Mouse (Mus musculus) hindbrain, embryonic 14.5 days (tissue): Measurements from ENCODE around the gene Mybpc1. TPM values are rescaled to one million over a fixed set of nuclear protein-coding genes. Genes with fewer than 3 reads are reported as not detected.
A peak's percentile ranks its signal among the peaks of the same experiment; 100 is the strongest.
"Not testable (repeated sequence)": the region's sequence is repeated elsewhere in the genome, so short reads cannot be mapped to it uniquely, and the experiment has no call there.

ENCODE experiments used
- ATAC-seq: fragments of 200-750 bp; cut with Nextera tagmentation; 2 replicates; pipeline ENCODE4 v1.8.0; 2017; ENCODE audit warnings: moderate number of reproducible peaks, mild to moderate bottlenecking, moderate TSS enrichment, moderate library complexity; ENCODE audit not compliant: low FRiP score
- DNase-seq: peaks from one replicate; pipeline ENCODE4 v3.0.0-alpha.2; 2015; ENCODE audit warnings: low spot score
- H3K27ac ChIP-seq: fragments of 300-500 bp; sonication (generic); 2 replicates; pipeline ENCODE4 v1.5.1; 2014; ENCODE audit warnings: mild to moderate bottlenecking, moderate library complexity
- H3K27me3 ChIP-seq: fragments of 300-500 bp; sonication (generic); 2 replicates; pipeline ENCODE4 v1.6.1; 2014; ENCODE audit warnings: mild to moderate bottlenecking, low read length, mixed read lengths; ENCODE audit not compliant: control insufficient read depth, insufficient read depth
- H3K36me3 ChIP-seq: fragments of 300-500 bp; sonication (generic); replicated peaks from 2 replicates; pipeline ENCODE4 v1.6.1; 2014; ENCODE audit not compliant: control insufficient read depth, insufficient read depth
- H3K4me1 ChIP-seq: fragments of 300-500 bp; sonication (generic); replicated peaks from 2 replicates; pipeline ENCODE4 v1.6.1; 2014; ENCODE audit warnings: antibody characterized with exemption, low read length, mixed read lengths; ENCODE audit not compliant: control insufficient read depth, insufficient read depth
- H3K4me2 ChIP-seq: fragments of 300-500 bp; sonication (generic); replicated peaks from 2 replicates; pipeline ENCODE4 v1.6.1; 2014; ENCODE audit warnings: mild to moderate bottlenecking, moderate library complexity
- H3K4me3 ChIP-seq: fragments of 300-500 bp; sonication (generic); replicated peaks from 2 replicates; pipeline ENCODE4 v1.5.1; 2014; ENCODE audit warnings: mild to moderate bottlenecking, low read length
- H3K9ac ChIP-seq: fragments of 300-500 bp; sonication (generic); 2 replicates; pipeline ENCODE4 v1.6.1; 2014
- H3K9me3 ChIP-seq: fragments of 300-500 bp; sonication (generic); 2 replicates; pipeline ENCODE4 v1.6.1; 2016; ENCODE audit warnings: low read length; ENCODE audit not compliant: control insufficient read depth
- WGBS: fragments of 180-500 bp; shearing (Covaris S2); extraction: QIAGEN DNeasy Blood & Tissue Kit; methylation state at CpG from one replicate; pipeline ENCODE4 v1.1.7; 2014; 5-methylcytosine and 5-hydroxymethylcytosine counted together
- polyA plus RNA-seq: library from polyadenylated mRNA; unstranded; fragments of >200 nt; fragmentation: Nextera tagmentation; extraction: Ambion mirVana; gene quantifications from 2 replicates; pipeline ENCODE4 v1.2.1, GENCODE M21; 2014

Mybpc1 gene
- polyA plus RNA-seq, 1 experiment from 2014 or later = 3.1 TPM

DNA sequence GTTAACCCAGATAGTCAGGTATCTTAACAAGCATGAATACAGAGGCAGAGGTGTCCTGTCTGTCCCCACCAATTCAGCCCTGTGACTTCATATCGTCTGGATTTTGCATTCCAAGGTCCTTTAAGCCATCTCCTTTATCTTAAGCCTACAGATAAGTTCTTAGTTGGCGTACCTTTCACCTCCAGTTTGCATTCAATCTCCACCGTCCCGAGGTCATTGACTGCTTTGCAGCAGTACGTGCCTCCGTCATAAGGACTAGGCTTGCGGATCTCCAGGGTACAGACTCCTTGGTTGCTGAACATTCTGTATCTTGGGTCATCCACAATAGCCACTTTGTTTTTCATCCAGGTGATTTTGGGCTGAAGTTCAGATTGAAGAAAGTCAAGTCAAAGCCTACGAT, 82.2 kb downstream of the Mybpc1 start:
- Histone ChIP-seq H3K36me3 (no peaks in the 10 kb centered on the region), H3K9me3 (no peaks in the 10 kb centered on the region), H3K4me1 (no peaks in the 10 kb centered on the region), H3K9ac (no peak overlapping the region), H3K27me3 (no peaks in the 10 kb centered on the region), H3K4me2 (no peak overlapping the region), H3K27ac (no peak overlapping the region), H3K4me3 (no peak overlapping the region)
- WGBS = 94% methylated on average over 8 of the region's 8 CpGs
- no peak for DNase-seq
- no peak for ATAC-seq

- H3K27ac ChIP-seq, H3K27me3 ChIP-seq, H3K4me3 ChIP-seq, H3K4me2 ChIP-seq, H3K36me3 ChIP-seq, H3K9ac ChIP-seq, DNase-seq, H3K4me1 ChIP-seq, ATAC-seq, H3K9me3 ChIP-seq: not testable (repeated sequence)
- WGBS = 90% methylated on average over 6 of the region's 7 CpGs
These were observed 89.9 kb downstream of the Mybpc1 start for GRCm38 (mm10) chr10:88515049-88515448.

- Histone ChIP-seq H3K4me1 (no peaks in the 10 kb centered on the region), H3K27ac (no peak overlapping the region), H3K9me3 (no peaks in the 10 kb centered on the region), H3K4me3 (no peak overlapping the region), H3K9ac (no peak overlapping the region), H3K4me2 (no peak overlapping the region), H3K27me3 (no peaks in the 10 kb centered on the region), H3K36me3 (no peaks in the 10 kb centered on the region)
- DNase-seq = no peak
- WGBS = 61% methylated on average over 2 of the region's 2 CpGs
- ATAC-seq = no peak
These were observed 90.5 kb downstream of the Mybpc1 start for GRCm38 (mm10) chr10:88514495-88514894.

DNA sequence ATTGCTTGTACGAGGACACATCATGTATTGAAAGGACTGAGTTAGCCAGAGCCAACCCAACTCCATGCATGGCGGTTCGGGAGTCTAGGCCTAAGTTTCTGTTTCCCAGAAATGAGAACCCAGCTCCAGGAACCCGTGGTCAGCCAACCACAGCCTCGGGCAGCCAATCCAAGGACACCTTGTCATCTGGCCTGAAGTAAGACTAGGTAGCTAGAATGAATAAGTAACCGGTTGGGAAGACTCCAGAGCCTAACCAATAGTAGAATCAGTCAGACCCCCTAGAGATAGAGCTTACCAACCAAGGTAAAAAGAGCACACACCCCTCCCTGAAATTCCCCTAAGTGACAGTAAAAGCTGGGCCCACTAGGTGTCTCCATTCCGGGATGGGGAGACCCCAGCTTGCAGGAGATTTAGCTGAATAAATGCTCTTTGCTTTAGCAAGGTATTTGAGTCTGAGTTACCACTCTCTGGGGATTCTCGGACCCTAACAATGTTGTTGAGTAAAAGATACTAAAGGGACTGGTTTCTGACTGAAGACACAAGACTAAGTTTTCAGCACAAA, 91.3 kb downstream of the Mybpc1 start:
- Histone ChIP-seq H3K27me3 (no peaks in the 10 kb centered on the region), H3K9me3 (no peaks in the 10 kb centered on the region), H3K27ac (no peak overlapping the region), H3K36me3 (no peaks in the 10 kb centered on the region), H3K9ac (no peak overlapping the region), H3K4me1 (no peaks in the 10 kb centered on the region), H3K4me2 (no peak overlapping the region), H3K4me3 (no peak overlapping the region)
- DNase-seq = no peak
- ATAC-seq = no peak
- WGBS = 76% methylated on average over 8 of the region's 8 CpGs

- Histone ChIP-seq H3K27ac (no peak overlapping the region), H3K9ac (no peak overlapping the region), H3K4me2 (no peak overlapping the region), H3K4me3 (no peak overlapping the region), H3K36me3 (no peaks in the 10 kb centered on the region), H3K9me3 (no peaks in the 10 kb centered on the region), H3K27me3 (no peaks in the 10 kb centered on the region), H3K4me1 (no peaks in the 10 kb centered on the region)
- no peak for DNase-seq
- no peak for ATAC-seq
- whole genome bisulfite sequencing = 93% methylated on average over 9 of the region's 9 CpGs
These were observed 93.6 kb downstream of the Mybpc1 start for GRCm38 (mm10) chr10:88511355-88511754.

- Histone ChIP-seq H3K9me3 (no peaks in the 10 kb centered on the region), H3K27me3 (no peaks in the 10 kb centered on the region), H3K4me1 (no peaks in the 10 kb centered on the region), H3K36me3 (no peaks in the 10 kb centered on the region), H3K4me3 (no peak overlapping the region), H3K9ac (no peak overlapping the region), H3K27ac (no peak overlapping the region), H3K4me2 (no peak overlapping the region)
- WGBS = 82% methylated on average over 12 of the region's 12 CpGs
- DNase-seq (no peak), ATAC-seq (no peak)
These were observed 94.3 kb downstream of the Mybpc1 start for GRCm38 (mm10) chr10:88510503-88511271.

DNA sequence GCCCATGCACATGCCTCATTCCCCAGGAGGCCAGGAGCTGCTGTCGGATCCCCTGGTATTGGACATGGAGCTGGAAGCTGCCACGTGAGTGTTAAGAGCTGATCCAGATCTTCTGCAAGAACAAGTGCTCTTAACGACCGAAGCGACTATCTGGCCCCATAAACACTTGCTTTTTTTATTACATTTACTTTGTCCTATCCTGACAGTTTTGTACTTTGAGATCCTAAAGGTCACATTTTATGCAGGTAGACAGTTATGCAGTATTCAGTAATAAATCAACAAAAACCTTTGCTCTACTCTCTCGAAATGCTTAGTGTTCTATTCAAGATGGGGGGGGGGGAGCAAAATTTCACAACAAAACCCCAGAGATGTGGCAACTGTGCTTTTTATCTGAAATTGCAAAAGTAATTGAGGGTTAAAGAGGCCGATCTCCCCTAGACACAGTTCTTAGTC, 97.2 kb downstream of the Mybpc1 start:
- Histone ChIP-seq H3K9me3 (no peaks in the 10 kb centered on the region), H3K4me1 (peaks cover 5% of the 10 kb centered on the region; the same call in 1 of the 2 replicates), H3K36me3 (no peaks in the 10 kb centered on the region), H3K4me3 (no peak overlapping the region), H3K4me2 (no peak overlapping the region), H3K9ac (no peak overlapping the region), H3K27ac (no peak overlapping the region), H3K27me3 (no peaks in the 10 kb centered on the region)
- ATAC-seq (no peak), DNase-seq (no peak)
- WGBS = 82% methylated on average over 7 of the region's 7 CpGs

DNA sequence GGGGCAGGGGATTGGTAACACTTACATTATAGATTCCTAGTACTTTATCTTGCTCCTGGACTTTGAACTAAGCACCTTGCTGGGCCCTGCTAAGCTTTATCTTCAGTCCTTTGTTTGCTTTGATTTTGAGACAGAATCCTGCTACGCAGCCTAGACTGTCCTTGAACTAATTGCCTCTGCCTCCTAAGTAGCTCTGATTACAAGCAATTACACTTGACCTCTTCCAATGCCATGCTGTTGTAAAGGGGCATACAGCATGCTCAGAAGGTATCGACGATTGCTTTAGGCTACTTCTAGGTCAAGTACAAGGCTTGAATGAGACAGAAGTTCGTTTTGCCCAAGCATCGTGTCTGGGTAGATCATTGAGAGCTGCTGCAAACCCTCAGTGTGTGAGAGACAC, 99.7 kb downstream of the Mybpc1 start:
- H3K9me3 ChIP-seq = no peaks in the 10 kb centered on the region
- ATAC-seq (no peak), DNase-seq (no peak)
- H3K27me3 ChIP-seq = no peaks in the 10 kb centered on the region
- no peak overlapping the region for H3K9ac ChIP-seq
- WGBS = 73% methylated on average over 5 of the region's 5 CpGs
- H3K4me3 ChIP-seq = no peak overlapping the region
- H3K36me3 ChIP-seq = no peaks in the 10 kb centered on the region
- H3K27ac ChIP-seq = no peak overlapping the region
- no peak overlapping the region for H3K4me2 ChIP-seq
- peaks cover 14% of the 10 kb centered on the region for H3K4me1 ChIP-seq

GRCm38 (mm10) chr10:88504481-88504880, 100.5 kb downstream of the Mybpc1 start:
- no peaks in the 10 kb centered on the region for H3K36me3 ChIP-seq
- H3K4me2 ChIP-seq = peak overlapping the region; percentile 62
- no peak overlapping the region for H3K27ac ChIP-seq
- H3K4me1 ChIP-seq = peaks cover 14% of the 10 kb centered on the region
- DNase-seq (no peak), ATAC-seq (no peak)
- no peak overlapping the region for H3K9ac ChIP-seq
- H3K27me3 ChIP-seq = no peaks in the 10 kb centered on the region
- 48% methylated on average over 3 of the region's 3 CpGs for WGBS
- no peaks in the 10 kb centered on the region for H3K9me3 ChIP-seq
- no peak overlapping the region; the same call in 1 of the 2 replicates for H3K4me3 ChIP-seq
